ENCODE assay signal across 27 mouse cellular contexts in the genomic region with DNA sequence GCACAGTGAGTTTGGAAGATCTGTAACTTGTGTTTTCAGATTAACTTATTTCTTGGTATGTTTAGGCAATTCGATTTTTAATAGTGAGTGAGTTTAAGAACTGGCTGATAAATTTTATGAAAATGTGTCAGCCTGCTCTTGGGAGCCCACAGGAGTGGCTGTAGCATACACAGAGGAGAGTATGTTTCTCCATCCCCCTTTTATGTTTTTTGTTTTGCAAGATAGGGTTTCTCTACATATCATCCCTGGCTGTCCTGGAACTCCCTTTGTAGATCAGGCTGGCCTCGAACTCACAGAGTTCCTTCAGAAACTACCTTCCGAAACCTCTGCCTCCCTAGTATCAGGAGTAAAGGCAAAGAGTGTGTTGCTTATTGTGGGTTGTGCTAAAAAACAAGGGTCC.
"Had no signal": no experiment of that assay in that cellular context is flagged by ENCODE, and none has a peak within 500 bp of the region (broad histone marks: within the 10 kb centered on the region; RNA-seq: fewer than 3 reads in every experiment).

No protein-coding gene starts in this region.

- ATAC-seq: forebrain, embryonic 13.5 days; forebrain, embryonic 14.5 days; forebrain, embryonic 15.5 days; forebrain, embryonic 16.5 days; forebrain, postnatal 0 days had no signal

- H3K27me3 ChIP-seq: embryonic facial prominence, embryonic 12.5 days; embryonic facial prominence, embryonic 13.5 days; embryonic facial prominence, embryonic 15.5 days; forebrain, embryonic 13.5 days; forebrain, embryonic 15.5 days had no signal

- DNase-seq: cerebellum, adult 8-10 months; cerebellum, adult 9-10 months; cerebellum, adult 9-11 months; cerebellum, postnatal 10 days; cerebellum, postnatal 14 days; cerebellum, postnatal 25 days; cerebellum, postnatal 36 days; embryo, embryonic 11 days; forebrain, postnatal 0 days; gastrocnemius, adult 2 months; gastrocnemius, postnatal 10 days; gastrocnemius, postnatal 14 days; gastrocnemius, postnatal 25 days; gastrocnemius, postnatal 36 days; heart, adult 18-20 months; heart, adult 2 months had no signal

- H3K4me3 ChIP-seq: embryonic facial prominence, embryonic 10.5 days; embryonic facial prominence, embryonic 12.5 days; embryonic facial prominence, embryonic 13.5 days; embryonic facial prominence, embryonic 15.5 days; erythroblast, embryonic 14.5 days; forebrain, embryonic 10.5 days; forebrain, embryonic 12.5 days; forebrain, embryonic 13.5 days; forebrain, embryonic 15.5 days; gastrocnemius, adult 2 months; heart, adult 2 months had no signal

- H3K4me2 ChIP-seq: embryonic facial prominence, embryonic 12.5 days; embryonic facial prominence, embryonic 13.5 days; embryonic facial prominence, embryonic 15.5 days; forebrain, embryonic 12.5 days; forebrain, embryonic 13.5 days; forebrain, embryonic 15.5 days had no signal

- H3K36me3 ChIP-seq: embryonic facial prominence, embryonic 10.5 days; embryonic facial prominence, embryonic 12.5 days; embryonic facial prominence, embryonic 13.5 days; embryonic facial prominence, embryonic 15.5 days; forebrain, embryonic 10.5 days; forebrain, embryonic 12.5 days; forebrain, embryonic 15.5 days had no signal

- H3K27ac ChIP-seq: embryonic facial prominence, embryonic 10.5 days; embryonic facial prominence, embryonic 12.5 days; embryonic facial prominence, embryonic 13.5 days; embryonic facial prominence, embryonic 15.5 days; forebrain, embryonic 10.5 days; forebrain, embryonic 12.5 days; forebrain, embryonic 13.5 days; forebrain, embryonic 15.5 days; gastrocnemius, adult 2 months; heart, adult 2 months had no signal

- H3K9ac ChIP-seq: embryonic facial prominence, embryonic 12.5 days; embryonic facial prominence, embryonic 13.5 days; embryonic facial prominence, embryonic 15.5 days; forebrain, embryonic 12.5 days; forebrain, embryonic 13.5 days; forebrain, embryonic 15.5 days; forebrain, postnatal 0 days had no signal

- H3K4me1 ChIP-seq: embryonic facial prominence, embryonic 12.5 days; embryonic facial prominence, embryonic 13.5 days; embryonic facial prominence, embryonic 15.5 days; forebrain, embryonic 10.5 days; forebrain, embryonic 12.5 days; forebrain, embryonic 13.5 days; forebrain, embryonic 15.5 days had no signal

- H3K9me3 ChIP-seq: embryonic facial prominence, embryonic 10.5 days; embryonic facial prominence, embryonic 12.5 days; embryonic facial prominence, embryonic 13.5 days; embryonic facial prominence, embryonic 15.5 days; forebrain, embryonic 10.5 days; forebrain, embryonic 12.5 days; forebrain, embryonic 13.5 days; forebrain, embryonic 15.5 days had no signal
